Mouse (Mus musculus): ENCODE measurements around the gene 1700088E04Rik. TPM values are rescaled to one million over a fixed set of nuclear protein-coding genes. Genes with fewer than 3 reads are reported as not detected.

1700088E04Rik gene
- 1 to 10 TPM in 1 of 2 experiments, under 1 TPM in 1; 0.43 to 1.1 TPM for total RNA-seq (2021)
- long read RNA-seq, experiment 1, partial matches to known transcripts, result 0 of 1 reads
- long read RNA-seq, experiment 1, other reads (novel, unspliced or antisense), result 1 of 1 reads
- long read RNA-seq, experiment 2, partial matches to known transcripts, result 0 of 2 reads
- long read RNA-seq, experiment 2, other reads (novel, unspliced or antisense), result 0 of 2 reads

DNA sequence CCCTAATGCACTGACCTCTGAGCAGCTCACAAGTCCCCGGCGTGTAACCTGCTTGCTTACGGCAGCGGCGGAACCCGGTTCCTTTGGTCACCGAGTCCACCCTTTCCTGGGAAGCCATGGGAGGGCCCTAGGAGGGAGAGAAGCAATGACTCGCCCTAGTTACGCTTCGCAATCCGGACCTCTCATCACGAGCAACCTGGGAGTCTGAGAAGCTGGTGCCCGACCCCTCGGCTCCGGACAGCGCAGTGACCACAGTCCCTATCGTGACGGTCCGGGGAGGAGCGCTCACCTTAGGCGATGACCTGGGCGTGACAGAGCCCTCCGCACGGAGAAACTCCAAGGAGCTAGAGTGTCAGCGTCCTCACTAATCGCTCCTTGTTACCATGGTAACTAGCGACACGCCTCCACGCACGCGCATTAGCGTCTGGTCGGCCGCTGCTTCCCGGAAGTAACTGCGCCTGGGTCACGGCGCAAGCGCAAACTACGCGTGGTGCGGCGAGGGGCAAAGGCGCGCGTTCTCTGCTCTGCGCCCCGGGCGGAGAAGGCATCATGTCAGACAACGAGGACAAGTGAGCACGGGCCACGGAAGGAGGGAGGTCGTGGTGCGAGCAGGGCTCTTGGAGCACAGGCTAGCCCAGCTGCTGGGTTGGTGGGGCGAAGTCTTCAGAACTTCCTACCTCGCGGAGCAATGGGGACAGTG, at the start of gene 1700088E04Rik, which contains the start of gene Polr2f:
Gene 1700088E04Rik (minus strand): TSS at position 388 of the 700 bp plus-strand sequence.
Gene Polr2f (plus strand): TSS at position 144 of the 700 bp plus-strand sequence.
- DNase-seq, result peak; percentile 93
- intact Hi-C loops (cut with DNase I; ENCODE audit: low total_unique reads), result no loop called here

DNA sequence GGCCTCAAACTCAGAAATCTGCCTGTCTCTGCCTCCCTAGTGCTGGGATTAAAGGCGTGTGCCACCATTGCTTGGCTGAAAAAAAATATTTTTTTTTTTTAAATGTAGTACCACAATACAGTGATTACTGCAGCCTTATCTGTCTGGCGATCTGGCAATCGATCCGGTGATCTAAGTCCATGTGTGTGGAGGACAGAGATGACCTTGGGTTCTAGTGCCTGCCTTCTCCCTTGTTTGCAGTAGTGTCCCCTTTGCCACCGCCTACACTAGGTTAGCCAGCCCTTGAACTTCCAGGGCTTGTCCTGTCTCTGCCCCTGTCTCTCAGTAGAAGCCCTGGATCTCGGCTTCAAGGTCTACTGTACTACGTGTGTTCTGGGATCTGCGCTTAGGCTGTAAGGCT, 46.8 kb upstream of the 1700088E04Rik start:
- DNase-seq, result no peak
- intact Hi-C loops (cut with DNase I; ENCODE audit: low total_unique reads), result no loop called here

DNA sequence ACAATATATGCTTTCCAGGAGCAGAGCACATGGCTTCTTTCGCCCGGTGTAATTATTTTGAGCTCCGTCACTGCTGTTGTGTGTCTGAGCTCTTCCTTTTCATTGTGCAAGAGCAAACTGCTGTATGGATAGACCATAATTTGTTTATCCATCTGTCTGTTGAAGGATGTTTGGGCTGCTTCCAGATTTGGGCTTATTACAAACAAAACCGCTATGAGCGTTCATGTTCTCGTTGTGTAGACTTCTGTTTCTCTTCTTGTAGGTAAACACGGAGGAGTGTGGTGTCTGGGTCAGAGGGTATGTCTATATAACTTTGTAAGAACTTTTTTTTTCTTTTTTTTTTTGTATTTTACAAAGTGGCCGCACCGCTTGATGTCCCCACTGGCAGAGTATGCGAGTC, 44.2 kb upstream of the 1700088E04Rik start:
- intact Hi-C loops (cut with DNase I; ENCODE audit: low total_unique reads), result no loop called here
- no peak for DNase-seq

DNA sequence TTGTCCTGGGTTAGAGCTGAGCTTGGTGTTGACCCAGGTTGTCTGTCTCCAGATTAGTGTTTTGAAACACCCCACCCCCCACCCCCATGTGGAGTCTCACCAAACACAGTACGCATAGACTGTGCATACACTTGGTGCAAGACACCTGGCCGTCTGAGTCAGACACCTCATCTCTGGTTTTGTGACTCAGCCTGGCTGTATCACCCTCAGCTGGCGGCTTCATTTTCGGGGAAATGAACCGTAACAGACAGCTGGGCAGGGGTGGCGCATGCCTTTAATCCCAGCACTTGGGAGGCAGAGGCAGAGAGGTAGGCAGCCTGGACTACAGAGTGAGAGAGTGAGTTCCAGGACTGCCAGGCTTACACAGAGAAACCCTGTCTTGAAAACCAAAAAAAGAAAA, 35.9 kb upstream of the 1700088E04Rik start:
- no peak for DNase-seq
- intact Hi-C loops (cut with DNase I; ENCODE audit: low total_unique reads), result no loop called here

DNA sequence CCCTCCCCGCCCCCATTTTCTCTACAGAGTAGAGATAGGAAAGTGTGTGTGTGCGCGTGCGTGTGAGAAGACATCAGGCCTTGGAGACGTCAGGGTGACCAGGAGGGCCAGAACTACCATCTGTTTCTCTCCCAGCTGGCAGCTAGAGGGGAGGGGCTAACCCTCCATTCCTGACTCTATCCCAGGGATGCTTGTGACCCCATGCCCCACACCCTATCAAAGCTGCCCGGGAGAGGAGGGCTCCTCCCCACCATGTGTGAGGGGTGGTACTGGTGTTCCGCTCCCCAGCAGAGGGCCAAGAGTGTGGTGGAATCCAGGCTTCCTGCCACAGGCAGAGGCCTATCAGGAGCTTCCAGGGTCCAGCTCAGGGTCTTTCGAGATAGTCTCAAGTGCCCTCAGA, 25.7 kb upstream of the 1700088E04Rik start:
- no peak for DNase-seq
- intact Hi-C loops (cut with DNase I; ENCODE audit: low total_unique reads), result no loop called here

DNA sequence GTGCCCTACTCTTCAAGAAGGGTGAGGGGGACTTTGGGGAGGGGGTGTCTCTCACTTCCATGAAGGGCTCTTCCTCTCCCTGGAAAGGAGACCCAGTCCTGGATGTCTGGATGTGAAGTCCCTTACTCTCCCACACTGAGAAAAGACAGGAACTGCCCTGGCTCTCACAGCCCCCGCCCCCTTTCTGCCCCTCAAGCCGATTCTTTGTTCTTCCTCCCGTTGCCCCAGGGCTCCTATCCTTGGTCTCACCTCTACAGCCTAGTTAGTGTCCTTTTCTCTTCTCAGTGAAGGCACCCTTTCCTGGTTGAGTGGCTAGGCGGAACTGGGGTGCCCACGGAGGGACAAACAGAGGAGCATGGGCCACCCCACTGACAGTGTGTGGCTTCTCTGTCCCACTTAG, 24.1 kb upstream of the 1700088E04Rik start, which contains the start of gene Sox10:
Gene Sox10 (minus strand): TSS at position 101 of the 400 bp plus-strand sequence.
- no peak for DNase-seq
- intact Hi-C loops (cut with DNase I; ENCODE audit: low total_unique reads), result no loop called here

DNA sequence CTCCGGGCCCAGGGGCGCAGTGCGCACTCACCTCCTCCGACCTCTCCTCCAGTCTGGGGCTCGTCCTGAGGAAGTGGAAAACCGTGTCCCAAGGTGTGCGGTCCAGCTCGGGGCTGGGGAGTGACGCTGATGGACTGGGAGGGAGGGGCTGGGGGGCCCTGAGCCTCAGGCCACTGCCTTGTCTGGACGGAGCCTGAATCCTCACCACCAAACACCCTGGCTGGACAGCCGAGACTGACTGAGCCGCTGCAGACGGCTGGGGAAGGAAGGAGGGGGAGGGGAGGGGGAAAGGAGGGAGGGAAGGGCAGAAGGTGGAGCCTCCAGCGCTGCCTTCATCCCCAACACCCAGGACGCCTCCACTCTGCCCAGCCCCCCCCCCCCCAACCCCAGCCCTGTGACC, 23.2 kb upstream of the 1700088E04Rik start:
- no peak for DNase-seq
- intact Hi-C loops (cut with DNase I; ENCODE audit: low total_unique reads), result no loop called here

DNA sequence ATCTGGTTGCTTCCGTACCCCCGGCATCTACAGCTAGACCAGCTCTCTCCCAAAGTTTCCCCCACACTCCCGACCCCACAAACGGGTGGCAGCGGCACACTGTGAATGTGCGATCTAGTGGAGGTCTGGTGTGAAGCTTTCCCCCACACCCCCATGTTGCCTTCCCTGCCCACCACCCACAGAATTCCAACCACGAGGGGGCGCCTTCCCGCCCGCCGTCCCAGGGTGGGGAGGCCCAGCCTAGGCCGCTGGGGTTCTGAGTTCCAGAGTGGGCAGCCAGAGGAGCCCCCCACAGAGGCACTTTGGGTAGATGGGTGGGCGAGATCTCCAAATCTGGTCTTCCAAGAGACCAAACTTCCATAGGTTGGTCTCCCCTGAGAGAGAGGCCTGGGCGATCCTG, 21.8 kb upstream of the 1700088E04Rik start:
- DNase-seq, result no peak
- intact Hi-C loops (cut with DNase I; ENCODE audit: low total_unique reads), result no loop called here

DNA sequence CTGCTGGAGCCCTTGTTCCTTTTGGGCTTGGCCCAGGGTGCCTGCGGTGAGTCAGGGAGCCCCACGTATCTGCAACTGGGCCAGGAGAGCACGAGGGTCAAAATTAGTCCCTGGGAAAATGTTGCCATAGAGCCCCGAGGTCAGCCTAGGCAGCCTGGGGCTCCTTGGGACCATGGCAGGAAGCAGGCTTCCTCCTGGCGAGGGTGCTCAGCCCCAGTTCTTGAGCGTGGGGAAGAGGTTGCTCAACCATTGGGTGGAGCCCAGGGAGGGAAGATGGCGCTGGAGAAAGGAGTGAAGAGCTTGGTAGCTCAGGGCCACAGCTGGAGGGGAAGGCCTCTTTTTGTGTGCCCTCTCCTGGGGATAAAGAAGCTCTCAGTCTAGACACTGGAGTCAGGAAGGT, 21.2 kb upstream of the 1700088E04Rik start:
- no peak for DNase-seq
- intact Hi-C loops (cut with DNase I; ENCODE audit: low total_unique reads), result no loop called here

DNA sequence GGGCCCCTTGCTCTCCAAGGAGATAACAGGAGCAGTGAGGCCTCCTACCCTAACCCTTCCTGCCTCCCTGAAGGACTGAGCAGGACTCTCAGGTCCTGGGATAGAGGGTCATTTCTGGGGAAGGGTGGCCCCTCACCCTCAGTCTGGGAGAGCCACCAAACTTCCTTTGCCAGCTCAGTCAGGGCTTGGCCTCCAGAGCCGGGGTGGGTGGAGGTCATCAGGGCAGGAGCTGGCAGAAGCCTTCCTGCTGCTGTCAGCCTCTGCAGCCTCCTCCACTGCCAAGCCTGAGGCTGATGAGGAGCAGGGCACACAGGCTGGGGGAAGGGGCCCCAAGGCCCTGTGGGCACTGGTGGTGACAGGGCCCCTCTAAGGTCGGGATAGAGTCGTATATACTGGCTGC, 14.5 kb upstream of the 1700088E04Rik start:
- DNase-seq, result no peak
- intact Hi-C loops (cut with DNase I; ENCODE audit: low total_unique reads), result no loop called here

DNA sequence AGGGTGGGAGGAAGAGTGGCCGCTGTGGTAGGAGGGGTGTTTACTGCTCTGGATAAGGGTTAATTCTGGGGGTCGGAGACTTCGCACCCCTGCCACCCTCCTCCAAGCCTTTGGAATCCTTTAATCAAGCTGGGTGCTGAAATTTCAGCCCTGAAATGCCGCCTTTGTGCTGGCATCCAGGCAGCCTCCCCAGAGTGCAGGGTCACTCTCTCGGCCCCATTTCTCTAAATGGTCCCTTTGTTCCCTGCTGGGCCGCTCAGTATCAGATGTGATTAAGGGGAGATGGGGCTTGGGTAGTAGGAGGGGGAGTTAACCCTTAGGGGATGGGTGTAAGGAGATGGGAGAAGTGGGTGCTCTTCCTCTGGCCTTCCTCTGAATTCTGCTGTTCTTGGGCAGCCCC, 11.7 kb upstream of the 1700088E04Rik start:
- no peak for DNase-seq

DNA sequence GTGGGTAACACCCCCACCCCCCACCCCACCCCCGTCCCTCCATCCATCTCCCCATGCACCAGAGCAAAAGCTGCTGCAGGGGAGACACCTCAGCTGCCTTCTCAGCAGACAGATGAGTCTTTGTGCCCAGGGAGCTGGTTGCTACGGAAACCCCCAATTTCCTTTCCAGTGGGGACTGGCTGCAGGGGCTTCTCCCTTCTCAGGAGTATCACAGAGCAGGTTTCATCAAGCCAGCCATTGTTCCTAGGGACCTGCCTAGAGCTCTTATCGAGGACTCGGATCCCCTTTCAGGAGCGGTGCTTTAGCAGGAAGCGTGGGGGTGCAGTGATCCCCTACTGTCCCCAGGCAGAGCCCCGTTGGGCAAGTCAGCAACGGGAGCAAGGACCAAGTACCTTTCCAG, 10.8 kb upstream of the 1700088E04Rik start:
- intact Hi-C loops (cut with DNase I; ENCODE audit: low total_unique reads), result no loop called here
- DNase-seq, result no peak

More for the DNA sequence above, 11.7 kb upstream of the 1700088E04Rik start:
- intact Hi-C loops (cut with DNase I; ENCODE audit: low total_unique reads), result no loop called here

DNA sequence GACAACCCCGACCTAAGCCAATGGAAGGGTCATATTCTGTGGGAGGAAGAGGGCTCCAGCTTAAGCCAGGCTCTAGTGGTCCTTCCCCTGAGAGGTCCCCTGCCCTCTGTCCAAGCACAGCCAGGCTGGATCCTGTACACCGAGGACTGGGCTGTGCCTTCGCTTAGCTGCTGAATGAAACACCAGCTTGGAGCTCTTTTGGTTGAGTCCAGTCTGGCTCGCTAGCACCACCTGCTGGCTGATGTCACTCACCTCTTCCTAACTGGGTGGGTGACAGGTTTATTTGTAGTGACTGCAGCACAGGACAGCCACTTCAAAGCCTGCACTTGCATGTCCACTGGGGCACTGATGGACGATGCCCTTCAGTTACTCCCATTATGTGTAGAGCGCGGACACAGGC, 7.5 kb upstream of the 1700088E04Rik start:
- peak; percentile 87 for DNase-seq
- intact Hi-C loops (cut with DNase I; ENCODE audit: low total_unique reads), result loop anchor here (5.0 kb wide), 1 partner anchor 56 kb away; no protein-coding TSS in a partner anchor

DNA sequence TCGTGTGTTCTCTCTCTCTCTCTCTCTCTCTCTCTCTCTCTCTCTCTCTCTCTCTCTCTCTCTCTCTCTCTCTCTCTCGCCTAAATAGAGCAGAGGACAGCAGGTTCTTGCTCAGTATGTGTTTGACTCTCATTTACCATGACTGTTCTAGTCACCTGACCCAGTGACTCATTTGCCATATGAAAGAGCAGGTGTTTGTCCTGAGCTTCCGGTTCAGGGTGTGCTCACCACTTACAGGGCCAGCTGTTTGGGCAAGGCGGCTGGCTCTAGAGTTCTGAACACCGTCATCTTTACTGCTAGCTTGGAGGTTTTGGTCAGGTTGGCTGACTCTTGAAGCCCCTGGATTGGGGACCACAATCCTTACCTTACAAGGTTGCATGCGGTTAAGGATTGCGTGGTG, 4.5 kb upstream of the 1700088E04Rik start:
- no peak for DNase-seq
- intact Hi-C loops (cut with DNase I; ENCODE audit: low total_unique reads), result loop anchor here (5.0 kb wide), 1 partner anchor 53 kb away; no protein-coding TSS in a partner anchor

DNA sequence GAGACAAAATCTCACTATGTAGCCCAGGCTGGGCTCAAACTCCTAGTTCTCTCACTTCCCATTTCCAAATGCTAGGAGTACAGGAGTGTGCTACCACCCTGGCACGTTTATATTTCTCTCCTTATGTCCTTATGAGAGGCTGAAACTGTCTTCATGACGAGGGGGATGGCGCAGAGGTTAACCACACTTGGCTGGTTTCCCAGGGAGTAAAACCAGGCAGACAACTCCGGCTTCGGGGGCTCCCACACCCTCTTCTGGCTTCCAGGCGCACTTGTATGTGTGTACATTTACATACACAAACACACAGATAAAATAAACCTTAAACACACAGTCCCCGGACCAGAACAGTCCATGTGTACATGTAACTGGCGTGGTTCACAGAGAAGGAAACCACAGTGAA, 3.0 kb upstream of the 1700088E04Rik start:
- intact Hi-C loops (cut with DNase I; ENCODE audit: low total_unique reads), result no loop called here
- no peak for DNase-seq

DNA sequence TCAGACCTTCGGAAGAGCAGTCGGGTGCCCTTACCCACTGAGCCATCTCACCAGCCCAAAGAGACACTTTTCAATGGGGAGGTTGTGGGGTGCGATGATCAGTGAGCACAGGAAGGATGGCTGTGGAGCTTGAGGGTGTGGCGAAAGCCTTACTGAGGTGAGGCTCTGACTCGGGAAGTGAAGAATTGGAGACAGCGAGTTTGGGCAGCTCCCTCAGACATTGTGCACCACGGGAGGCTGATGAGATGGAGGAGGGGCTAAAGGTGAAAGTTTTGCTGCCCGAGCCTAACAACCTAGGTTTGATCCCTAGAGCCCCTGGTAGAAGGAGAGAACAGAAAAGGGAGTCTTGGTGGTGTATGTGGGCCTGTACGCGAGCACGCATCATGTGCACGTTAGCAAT, 2.3 kb upstream of the 1700088E04Rik start:
- intact Hi-C loops (cut with DNase I; ENCODE audit: low total_unique reads), result no loop called here
- no peak for DNase-seq

DNA sequence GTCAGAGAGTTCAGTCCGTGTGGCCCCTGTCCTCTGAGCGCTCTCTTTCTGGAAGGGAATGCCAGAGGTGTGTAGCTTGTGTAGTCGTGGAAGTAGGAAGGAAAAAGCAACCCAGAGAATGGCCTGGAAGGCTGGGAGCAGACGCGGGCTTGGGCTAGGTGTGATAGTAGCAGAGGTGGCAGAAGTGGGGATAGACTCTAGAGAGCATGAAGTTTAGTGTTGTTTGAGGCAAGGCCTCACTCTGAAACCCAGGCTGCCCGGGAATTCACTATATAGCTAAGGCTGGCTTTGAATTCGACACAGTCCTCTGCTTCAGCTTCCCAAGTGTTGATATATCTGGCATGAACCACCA, 489 bp upstream of the 1700088E04Rik start:
- no peak for DNase-seq
- intact Hi-C loops (cut with DNase I; ENCODE audit: low total_unique reads), result no loop called here

DNA sequence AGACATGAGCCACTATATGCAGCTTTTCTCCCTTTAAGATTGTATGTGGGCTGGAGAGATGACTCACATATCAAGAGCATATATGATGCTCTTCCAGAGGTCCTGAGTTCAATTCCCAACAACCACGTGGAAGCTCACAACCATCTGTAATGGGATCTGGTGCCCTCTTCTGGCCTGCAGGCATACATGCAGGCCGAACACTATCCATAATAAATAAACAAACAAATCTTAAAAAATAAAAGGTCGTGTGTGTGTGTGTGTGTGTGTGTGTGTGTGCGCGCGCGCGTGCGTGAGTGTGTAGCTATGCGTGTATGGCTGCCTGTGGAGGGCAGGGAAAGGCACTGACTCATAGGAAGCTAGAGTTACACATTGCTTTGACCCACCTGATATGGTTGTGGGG, 1.4 kb downstream of the 1700088E04Rik start:
- intact Hi-C loops (cut with DNase I; ENCODE audit: low total_unique reads), result no loop called here
- no peak for DNase-seq

DNA sequence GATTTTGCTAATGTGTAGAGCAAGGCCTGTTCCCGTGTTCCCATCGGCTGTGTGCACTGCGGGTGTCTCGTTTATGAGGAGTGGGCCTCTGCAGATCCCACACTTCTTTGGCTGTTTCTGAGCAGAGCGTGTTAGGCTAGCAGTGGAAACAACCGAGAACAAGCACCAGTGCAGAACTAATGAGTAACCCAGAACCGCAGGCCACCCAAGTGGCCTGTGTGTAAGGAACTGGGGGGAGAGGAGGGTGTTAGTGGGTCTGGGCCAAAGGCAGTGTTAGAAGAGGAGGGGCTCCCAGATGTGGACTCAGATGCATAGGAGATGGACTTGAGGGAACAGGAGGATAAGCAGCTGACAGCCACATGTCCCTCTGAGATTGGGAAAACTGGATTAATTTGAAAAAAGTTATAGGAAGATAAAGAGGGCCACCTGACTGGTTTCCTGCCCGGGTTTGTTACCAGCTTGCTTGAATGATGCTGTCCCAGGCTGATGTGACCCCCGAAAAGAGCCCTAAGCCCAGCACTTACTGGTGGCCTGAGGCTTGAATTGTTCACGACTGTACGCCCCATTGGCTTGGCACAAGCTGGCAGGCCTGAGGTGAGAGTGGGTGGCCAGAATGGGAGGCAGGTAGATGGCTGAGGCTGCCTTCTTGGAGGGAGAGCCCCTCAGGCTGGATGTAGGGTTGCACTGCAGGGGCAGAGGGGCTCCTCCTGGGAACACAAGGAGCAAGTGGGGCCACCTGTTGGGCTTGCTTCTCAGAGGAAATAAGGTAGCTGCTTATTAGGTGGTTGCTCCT, 5.1 kb downstream of the 1700088E04Rik start:
- no peak for DNase-seq
- intact Hi-C loops (cut with DNase I; ENCODE audit: low total_unique reads), result no loop called here

DNA sequence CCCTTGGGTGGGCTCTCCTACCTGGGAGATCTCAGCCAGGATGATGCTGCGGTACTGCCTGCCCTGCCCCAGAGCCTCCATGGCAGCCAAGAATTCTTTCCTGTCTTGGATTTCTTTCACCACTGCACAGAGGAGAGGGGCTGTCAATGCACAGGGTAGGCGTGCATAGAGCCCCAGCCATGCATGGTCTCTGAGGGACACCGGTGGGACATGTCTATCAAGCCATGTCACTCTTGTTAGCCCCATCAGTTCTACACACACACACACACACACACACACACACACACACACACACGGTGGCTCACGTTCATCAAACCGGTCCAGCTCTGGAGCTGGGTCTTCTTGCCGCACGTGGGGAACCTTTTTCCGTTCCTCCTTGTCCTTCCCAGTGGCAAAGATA, 5.7 kb downstream of the 1700088E04Rik start:
- no peak for DNase-seq
- intact Hi-C loops (cut with DNase I; ENCODE audit: low total_unique reads), result no loop called here

All from gastrocnemius, postnatal 14 days (tissue).